Mouse (Mus musculus): Measurements from ENCODE around the gene Ogfrl1.
"Not testable (repeated sequence)": the region's sequence is repeated elsewhere in the genome, so short reads cannot be mapped to it uniquely, and the experiment has no call there.

The Ogfrl1 gene

DNA sequence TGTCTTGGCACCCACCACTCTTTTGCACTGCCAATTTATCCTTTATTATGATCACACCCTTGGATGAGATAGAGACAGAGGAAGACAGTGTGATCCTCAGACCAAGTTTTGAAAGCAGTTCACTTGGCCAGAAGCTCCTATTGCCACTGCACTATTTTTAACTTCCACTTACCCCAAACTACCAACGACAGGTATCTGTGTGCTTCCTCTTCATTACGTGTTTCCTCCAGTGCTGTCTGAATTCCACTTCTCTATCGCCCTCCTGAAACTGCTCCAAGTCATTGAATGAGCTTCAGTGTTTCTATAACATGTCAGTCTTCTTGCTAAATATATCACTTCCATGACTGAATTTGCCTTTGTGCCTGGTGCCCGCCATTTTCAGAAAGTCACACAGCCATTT is at the start of gene Ogfrl1:
Gene Ogfrl1 (minus strand): TSS at position 150 of the 400 bp plus-strand sequence.
- DNase-seq (ENCODE audit: low spot score in 2 of 2), result no peak

DNA sequence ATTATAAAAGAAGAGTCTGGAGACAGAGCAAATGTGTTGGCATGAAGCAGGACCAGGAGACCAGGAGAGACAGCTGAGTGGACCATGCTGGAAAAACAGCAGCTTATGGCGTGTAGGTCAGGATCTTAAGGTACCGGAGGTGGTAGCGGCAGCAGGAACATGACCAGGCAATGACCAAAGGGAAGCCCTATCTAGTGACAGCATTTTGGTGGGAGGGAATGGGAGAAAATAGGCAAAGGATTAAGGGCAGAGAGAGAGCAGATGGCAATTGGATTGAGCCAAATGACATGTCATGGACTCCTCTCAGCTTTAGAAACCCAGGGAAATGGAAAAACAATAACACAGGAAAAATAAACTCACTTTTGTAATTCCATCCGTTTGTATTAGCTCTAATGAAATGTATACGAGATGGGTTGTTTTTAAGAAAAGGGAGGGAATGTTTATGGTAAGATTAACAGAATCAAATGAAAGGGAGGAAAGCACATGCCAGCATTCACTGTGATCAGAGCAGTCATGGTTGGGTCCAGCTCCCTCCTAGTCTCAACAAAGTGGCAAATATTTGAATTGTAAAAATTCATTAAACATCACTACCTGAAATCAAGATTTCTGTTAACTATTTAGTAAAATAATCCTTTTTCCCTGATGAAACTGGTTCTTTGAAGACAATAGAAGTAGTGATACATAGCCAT is 48.3 kb upstream of the Ogfrl1 start:
- no peak for DNase-seq (ENCODE audit: low spot score in 2 of 2)

DNA sequence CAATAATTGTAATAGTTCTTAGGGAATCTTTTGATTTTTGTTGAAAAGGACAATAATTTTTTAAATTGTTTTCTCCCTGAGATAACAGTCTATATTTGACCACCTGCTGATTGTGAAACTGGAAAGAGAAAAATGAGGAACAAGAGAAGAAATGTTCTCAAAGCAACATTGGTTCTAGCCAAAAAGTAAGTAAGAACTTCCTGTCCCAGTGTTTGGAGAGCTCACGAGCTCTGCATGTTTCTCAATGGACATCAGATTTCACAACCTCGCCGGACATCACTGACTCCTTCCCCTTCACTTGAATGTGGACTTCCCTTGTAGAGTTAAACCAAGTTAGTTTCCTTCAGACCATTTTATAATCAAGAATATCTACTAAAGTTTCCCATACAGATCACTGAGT is 36.0 kb upstream of the Ogfrl1 start:
- DNase-seq (ENCODE audit: low spot score in 2 of 2), result no peak

DNA sequence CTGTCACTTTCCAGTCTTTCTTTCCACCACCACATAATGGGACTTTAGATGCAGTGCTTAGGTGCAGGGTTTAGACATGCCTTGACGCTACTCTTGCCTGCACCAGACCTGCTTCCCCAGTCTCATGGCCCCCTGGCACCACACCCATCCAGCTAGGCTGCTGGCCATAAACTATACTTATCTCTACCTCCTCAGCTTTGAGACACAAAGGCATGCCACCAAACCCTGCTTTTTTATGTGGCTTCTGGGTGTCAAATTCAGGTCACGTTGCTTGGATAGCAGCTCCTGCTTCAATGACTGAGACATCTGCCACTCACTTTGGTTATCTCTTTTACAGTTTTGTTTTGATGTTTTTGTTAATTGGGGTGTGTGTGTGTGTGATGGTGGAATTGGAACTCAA is 28.9 kb upstream of the Ogfrl1 start:
- DNase-seq (ENCODE audit: low spot score in 2 of 2), result peak in 1 of 2 experiments; percentile 25

DNA sequence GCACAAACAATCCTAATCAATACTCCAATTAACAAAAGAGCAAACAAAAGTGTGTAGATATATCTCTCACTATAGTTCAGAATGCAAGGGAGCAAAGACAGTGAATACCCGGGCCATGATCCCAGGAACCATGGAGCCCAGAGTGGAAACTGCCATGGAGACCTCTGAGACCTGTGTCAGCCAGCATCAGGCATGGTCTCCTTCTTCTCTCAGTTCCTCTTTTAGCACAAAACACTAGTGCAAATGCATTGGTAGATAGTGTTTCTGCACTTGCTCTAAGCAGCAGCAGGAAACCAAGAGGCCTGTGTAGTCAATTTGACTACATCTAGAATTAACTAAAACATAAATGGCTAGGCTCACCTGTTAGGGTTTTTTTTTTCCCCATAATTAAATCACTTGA is 21.4 kb upstream of the Ogfrl1 start:
- no peak for DNase-seq (ENCODE audit: low spot score in 2 of 2)

DNA sequence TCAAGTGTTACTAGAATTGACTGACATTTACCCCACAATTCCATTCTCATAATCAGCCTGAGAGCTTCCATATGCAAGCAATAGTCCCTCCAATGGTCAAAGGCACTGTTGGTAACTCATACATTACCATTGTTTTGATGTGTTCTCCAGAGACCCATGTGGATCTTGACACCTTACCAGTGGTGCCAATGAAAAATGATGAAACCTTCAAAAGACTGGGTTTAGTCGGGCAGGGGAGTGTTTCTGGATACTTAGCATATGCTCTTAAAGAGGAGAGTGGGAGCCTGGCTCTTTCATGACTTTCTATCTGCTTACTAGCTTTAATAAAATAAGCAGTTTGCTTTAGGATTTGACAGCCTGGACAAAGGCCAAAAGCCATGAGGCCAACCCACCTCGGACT is 20.5 kb upstream of the Ogfrl1 start:
- DNase-seq (ENCODE audit: low spot score in 2 of 2), result no peak

DNA sequence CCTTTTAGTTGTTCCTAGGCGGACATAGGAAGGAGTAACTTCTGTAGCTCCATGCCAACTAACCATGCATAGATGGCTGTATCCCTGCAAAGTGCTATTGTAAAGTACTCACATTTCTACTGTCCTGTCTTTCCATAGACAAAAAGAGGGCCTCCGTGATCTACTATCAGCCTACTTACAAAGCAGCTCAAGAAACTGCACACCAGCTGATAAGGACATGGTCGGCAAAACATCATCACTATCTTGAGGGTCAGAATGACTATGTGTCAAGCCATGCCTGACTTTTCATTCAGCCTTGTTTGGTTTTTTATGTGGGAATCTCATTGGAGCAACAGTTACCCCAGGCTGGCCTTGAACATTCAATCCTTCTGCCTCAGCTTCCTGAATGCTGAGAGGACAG is 20.0 kb upstream of the Ogfrl1 start:
- no peak for DNase-seq (ENCODE audit: low spot score in 2 of 2)

DNA sequence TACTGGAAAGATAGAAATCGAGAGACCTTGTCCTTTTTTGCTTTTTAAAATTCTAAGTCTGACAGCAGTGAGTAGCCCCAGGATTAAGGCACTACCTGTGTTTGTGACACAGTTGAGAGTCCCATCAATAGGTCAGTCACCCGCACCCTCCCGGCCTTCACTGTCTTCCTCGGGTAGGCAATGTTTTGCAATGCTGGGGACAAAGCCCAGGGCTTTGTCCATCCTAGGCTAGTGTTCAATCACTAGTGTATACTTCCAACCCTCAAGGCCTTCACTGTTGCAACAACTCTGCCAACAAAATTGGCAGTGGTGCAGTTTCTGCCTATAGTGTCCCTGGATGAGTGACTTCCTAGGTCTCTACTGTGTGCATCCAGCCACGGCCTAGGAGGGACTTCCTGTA is 14.0 kb upstream of the Ogfrl1 start:
- no peak for DNase-seq (ENCODE audit: low spot score in 2 of 2)

DNA sequence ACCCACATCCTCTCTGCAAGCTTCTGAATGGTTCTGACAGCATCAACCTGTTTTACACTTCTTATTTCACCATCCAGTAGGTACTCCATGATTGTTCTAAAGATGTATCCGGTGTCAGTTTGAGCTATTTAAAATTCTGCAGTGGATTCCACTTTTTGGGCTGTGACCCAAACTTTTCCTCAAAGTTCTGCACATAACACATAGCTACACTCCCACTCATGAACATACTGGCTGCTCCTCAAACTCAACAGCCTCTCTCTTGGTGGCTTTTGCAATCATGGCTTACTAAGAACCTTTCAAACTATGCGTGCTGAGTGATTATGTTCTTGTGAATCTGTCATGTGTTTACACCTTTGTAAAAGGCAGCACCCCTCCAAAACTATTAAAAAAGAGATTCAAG is 12.4 kb upstream of the Ogfrl1 start:
- DNase-seq (ENCODE audit: low spot score in 2 of 2), result no peak

DNA sequence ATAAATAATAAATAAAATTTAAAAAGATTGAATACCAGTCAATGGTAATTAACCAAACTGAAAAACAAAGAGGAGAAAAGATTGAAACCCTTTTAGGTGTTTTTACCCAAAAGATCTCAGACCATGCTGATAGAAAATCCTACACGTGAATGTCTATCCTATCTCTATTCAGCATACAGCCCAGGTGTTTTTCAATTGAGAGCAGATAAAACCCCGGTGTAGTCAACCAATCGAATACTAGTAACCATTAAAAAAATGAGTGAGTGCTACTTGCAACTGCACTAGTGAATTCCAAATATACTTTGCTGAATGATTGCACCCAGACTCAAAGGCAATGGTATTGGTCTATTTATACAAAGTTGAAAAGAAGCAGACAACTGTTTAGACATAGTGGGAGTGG is 4.8 kb upstream of the Ogfrl1 start:
- no peak for DNase-seq (ENCODE audit: low spot score in 2 of 2)

DNA sequence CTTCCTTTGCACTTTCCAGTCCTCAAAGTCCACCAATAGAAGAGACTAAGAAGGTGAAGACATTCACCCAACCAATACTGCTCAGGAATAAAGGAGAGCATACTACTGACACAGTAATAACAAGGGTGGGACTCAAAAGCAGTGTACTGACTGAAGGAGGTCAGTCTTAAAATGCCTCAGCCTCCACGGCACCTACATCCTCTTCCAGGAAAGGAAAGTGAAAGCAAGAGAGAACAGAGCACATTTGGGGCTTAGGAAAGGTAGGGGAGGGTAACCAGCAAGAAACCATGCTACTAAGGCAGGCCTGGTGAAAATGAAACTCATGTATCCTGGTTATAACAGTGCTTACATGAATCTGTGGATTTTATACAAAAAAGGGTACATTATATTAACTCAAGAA is 2.0 kb upstream of the Ogfrl1 start:
- DNase-seq (ENCODE audit: low spot score in 2 of 2), result no peak

DNA sequence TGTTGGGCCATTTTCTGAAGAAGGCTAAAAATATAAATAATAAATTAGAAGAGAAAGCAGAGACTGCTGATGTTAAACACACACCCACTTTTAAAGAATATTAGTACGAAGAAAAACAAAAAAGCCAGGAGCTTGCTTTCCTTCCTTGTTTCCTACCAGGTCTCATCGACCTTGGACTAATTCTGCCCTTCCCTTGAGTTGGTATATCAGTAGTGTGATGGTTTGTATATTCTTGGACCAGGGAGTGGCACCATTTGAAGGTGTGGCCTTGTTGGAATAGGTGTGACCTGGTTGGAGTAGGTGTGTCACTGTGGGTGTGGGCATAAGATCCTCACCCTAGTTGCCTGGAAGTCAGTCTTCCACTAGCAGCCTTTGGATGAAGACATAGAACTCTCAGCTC is 3.2 kb downstream of the Ogfrl1 start:
- not testable (repeated sequence) for DNase-seq (ENCODE audit: low spot score in 2 of 2)

DNA sequence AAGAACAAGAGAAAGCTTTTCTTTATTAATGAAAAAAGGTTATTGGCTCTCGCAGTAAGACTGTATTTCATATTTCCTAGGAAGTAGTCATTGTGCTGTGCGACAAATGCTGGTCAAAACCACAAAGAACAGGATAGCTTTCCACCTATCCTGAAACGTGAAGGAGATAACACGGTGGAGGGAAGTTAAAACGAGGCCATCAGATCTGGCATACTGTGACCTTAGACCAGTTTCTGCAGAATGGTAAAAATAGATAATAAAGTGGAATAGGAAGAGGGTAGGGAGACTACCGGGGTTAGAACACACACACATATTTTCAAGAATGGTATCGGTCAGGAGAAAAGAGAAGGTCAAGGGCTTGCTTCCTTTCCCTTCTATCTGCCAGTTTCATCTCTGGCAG is 5.8 kb downstream of the Ogfrl1 start:
- DNase-seq (ENCODE audit: low spot score in 2 of 2), result no peak

DNA sequence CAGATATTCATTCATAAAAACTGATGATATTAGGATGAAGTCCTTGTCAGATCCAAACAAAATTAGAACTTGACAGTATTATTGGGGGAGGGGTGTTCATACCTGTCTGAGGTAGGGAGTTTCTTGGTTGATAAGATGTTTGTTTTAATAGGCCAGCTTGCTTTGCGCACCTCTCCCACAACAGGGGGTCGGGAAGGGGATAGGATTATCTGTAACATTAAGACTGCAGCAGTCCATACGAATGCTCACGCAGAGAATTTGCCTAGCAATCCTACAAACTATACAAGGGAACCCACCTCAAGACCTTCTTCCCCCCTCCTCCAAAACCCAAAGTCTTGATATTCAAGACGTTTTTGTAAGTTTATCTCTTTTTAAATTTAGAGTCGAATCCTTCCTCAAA is 13.2 kb downstream of the Ogfrl1 start:
- DNase-seq (ENCODE audit: low spot score in 2 of 2), result no peak

DNA sequence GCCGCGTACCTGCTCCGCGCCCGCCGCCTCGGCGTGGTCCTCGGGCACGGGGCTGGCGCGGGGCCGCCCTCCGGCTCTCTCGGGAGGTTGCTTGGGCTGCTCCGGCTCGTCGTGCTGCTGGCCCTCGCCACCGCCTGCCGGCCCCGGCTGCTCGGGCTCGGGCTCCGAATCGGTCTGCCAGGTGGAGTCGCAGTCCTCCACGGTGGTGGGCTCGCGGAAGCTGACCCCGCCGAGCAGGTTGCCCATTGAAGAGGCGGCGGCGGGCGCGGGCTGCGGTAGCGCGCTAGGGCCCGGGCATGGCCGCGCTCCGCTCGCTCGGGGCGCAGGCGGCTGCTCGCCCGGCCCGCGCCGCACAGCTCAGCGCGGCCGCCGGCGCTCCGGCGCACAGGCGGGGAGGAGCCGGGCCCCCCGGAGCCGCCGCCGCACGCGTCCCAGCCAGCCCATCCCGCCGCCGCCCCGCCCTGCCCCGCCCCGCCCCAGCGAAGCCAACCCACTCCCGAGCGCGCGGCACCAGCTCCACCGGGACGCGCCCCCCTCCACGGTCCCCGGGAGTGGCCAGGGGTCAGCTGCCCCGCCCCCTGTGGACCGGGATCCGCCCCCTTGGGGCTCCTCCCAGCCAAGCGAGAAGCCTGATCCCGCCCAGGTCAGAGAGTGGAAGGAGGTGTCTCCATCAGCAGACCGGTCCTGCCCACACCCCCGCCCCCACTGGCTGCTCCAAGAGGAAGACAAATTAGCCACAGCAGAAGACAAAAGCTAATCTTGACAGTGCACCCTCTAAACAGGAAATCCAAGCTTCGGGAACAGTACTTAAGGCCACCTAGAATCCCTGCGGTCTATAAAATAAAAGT is 14.5 kb downstream of the Ogfrl1 start:
- peak; percentile 92 to 94 for DNase-seq (ENCODE audit: low spot score in 2 of 2)

DNA sequence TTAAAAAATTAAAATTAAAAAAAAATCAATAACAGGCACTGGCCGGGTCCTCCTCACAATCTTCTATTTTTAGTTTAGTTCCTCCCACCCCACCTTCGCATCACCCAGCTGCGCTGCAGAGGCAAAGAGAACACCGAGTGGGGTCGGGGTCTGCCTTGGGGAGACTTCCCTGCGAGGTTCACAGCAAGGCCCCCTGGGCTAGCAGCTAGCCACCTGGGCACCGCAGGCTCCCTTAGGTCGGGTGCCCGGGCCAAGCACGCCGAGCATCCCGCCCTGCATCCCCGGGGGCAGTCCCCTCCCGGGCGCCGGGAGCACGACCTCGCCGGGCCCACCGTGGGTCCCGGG is 15.1 kb downstream of the Ogfrl1 start:
- DNase-seq (ENCODE audit: low spot score in 2 of 2), result no peak

DNA sequence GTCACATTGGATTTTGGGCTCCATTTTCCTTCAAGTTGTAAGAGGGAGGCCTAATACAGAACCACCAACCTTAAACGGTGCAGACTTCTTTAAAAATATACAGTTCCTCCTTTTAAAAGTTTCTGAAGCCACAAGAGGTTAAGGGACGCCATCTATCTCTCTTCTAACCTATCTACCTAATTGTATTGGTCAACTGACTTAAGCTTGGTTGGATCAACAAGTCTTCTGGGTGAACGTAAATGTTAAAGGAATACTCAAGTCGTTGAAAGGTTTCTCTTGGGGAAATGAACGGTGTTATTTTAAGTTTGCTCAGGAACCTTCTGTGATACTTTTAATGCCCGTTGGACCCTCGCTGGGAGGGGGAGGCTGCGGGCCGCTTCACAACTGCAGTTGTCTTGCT is 15.5 kb downstream of the Ogfrl1 start:
- DNase-seq (ENCODE audit: low spot score in 2 of 2), result no peak

DNA sequence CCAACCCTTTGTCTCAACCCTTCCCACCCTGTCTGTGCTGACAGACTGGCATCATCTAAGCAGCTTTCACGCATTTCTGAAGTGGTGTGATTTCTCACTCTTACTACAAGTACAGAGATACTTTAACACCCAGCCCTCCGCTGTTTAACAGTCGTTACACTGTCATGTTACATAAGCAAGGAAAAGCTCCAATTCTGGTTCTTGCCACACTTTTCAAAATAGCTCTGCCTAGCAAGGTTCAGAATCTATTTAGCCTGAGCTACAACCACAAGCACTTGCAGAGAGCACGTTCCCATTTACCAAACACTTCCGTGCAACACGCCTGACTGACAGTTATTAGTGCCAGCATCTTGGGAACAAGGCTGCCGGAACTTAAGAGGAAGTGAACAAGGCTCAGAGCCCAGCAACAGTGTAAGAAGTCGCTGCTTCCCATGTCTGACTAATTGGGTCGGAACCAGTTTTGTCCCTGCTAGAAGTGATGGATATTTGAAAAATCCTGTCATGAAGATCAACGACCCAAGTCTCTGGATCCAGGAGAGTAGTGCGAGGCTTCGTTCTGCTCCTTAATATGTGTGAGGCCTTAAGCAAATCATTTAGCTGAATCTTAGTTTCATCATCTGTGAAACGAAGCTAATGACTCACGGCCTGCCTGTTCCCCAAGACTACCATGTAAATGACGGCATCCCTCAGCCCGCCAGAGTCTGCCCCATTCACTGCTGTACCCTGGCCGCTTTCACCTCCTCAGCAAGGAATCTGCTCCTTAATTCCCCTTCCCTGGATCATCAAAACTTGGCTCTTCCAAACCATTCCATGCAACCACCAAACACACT is 17.4 kb downstream of the Ogfrl1 start:
- DNase-seq (ENCODE audit: low spot score in 2 of 2), result peak in 1 of 2 experiments; percentile 23

DNA sequence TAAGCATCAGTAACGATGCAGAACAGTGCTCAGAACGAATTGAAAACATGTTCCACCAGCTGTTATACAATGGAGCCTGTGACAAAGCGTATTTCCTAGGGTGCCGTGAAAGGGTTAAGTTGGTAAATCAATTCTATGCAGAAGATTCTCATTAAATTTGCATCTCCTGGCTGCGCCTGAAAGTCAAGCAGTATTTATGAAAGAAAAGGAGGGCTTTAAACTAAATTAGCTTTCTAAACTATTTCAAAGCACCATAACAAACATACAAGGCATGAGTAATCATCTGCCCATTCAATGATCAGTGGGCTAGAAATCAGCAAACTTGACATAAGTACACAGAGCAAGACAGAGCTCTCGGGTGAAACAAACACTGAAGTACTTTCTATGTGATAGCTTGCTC is 18.3 kb downstream of the Ogfrl1 start:
- no peak for DNase-seq (ENCODE audit: low spot score in 2 of 2)

DNA sequence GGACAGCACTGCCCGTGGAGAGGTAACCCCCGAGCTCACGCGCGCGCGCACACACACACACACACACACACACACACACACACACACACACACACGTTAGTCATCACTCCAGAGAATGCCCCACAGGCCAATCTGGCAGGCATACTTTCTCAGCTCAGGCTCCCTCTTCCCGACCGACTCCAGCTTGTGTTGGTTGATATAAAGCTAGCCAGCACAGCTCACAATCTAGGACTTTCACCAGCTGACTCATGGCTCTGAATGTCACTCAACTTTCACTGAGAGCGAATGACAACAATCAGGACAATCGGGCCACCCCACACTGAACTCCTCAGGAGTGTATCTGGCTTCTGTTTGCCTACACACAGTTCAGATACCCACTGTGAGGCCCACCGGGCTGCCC is 20.0 kb downstream of the Ogfrl1 start:
- no peak for DNase-seq (ENCODE audit: low spot score in 2 of 2)

DNA sequence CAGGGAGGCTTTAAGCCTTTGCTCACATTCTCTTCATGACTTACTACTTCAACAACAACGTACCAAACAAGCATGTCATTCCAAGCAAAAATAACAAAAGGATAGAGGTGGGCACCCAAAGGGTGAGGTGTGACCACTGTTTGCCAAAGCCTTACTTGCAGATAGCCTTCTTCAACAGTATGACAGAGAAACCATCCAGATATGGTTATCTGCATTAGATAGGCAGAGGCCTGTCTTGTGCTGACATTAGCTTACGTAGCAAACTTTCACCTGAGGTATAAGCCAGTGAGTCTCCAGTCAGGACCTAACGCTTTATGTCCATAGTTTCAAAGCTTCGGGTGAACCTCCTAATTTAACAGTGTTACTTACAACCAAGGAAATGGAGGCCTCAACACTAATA is 23.4 kb downstream of the Ogfrl1 start:
- no peak for DNase-seq (ENCODE audit: low spot score in 2 of 2)

DNA sequence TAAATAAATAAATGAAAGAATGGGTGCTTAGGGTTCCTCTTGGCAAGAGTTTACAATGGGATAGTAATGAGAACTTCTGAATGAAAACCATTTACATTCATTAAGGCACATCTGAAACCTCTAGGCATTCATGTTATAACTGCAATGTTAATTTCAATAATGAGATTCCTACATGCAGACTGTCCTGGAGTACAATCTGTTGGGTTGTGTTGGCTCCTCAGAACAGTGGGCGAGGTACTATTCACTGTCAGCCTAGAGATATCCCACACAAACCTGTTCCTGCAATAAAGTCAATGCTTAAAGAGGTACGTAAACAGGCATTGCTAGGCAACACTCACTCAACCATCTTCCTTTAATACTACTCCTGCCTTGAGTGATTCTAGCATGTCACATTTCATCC is 32.0 kb downstream of the Ogfrl1 start:
- no peak for DNase-seq (ENCODE audit: low spot score in 2 of 2)

DNA sequence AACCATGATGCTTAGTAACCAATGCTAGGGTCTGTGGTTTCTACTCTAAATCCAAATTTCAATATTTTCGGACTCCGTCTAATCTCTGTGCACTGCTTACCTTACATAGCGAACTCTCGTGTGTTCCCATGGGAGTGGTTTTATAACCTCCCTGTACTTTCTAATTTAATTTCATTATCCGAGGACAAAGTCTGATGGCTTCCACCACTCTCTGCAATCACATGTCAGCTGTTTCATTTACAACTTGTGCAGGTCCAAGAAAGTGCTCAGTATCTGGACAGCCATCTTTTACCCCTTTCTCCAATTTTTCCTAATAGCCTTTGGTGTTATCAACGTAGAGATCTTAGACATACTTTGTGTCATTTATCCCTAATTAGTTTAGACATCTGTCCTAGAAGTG is 44.7 kb downstream of the Ogfrl1 start:
- no peak for DNase-seq (ENCODE audit: low spot score in 2 of 2)
